Mouse (Mus musculus) megakaryocyte progenitor cell, adult 5-6 weeks (primary cell): ENCODE data around the gene Nlrp3. TPM values are rescaled to one million over a fixed set of nuclear protein-coding genes. Genes with fewer than 3 reads are reported as not detected.
A peak's percentile ranks its signal among the peaks of the same experiment; 100 is the strongest.

Experiments used
- ATAC-seq: replicated peaks from 2 replicates; pipeline ENCODE4 v1.8.0; 2016; ENCODE audit warnings: mild to moderate bottlenecking, moderate TSS enrichment, inconsistent platforms; ENCODE audit not compliant: poor library complexity
- total RNA-seq, 2 experiments: library from RNA; stranded (forward) in 1 of 2; stranded (reverse) in 1 of 2; fragments of 157-497, 149-512 nt in 1 of 2; fragments of 200-1000 nt in 1 of 2; gene quantifications; 2 replicates each; pipeline versions ENCODE4 v1.2.3 to v1.2.4; 2015 to 2017

The Nlrp3 gene
- total RNA-seq (2015) (3.0 and 6.9 TPM in 2 replicates), total RNA-seq (2017) (5.5 and 8.5 TPM in 2 replicates)

- peak; percentile 63 for ATAC-seq
Measured at GRCm38 (mm10) chr11:59541324-59541723, at the start of gene Nlrp3. Gene Nlrp3 (plus strand): TSS chr11:59541568.

GRCm38 (mm10) chr11:59496672-59497310 lies 44.6 kb upstream of the Nlrp3 start:
- no peak for ATAC-seq

GRCm38 (mm10) chr11:59497747-59498146 lies 43.6 kb upstream of the Nlrp3 start:
- no peak for ATAC-seq

GRCm38 (mm10) chr11:59501978-59502700 lies 39.2 kb upstream of the Nlrp3 start:
- no peak for ATAC-seq

- peak; percentile 77 for ATAC-seq
Measured at GRCm38 (mm10) chr11:59505351-59505838, 36.0 kb upstream of the Nlrp3 start.

GRCm38 (mm10) chr11:59505839-59506712 lies 35.3 kb upstream of the Nlrp3 start:
- peak; percentile 82 for ATAC-seq

GRCm38 (mm10) chr11:59506713-59507074 lies 34.7 kb upstream of the Nlrp3 start:
- ATAC-seq = no peak

GRCm38 (mm10) chr11:59511558-59511957 lies 29.8 kb upstream of the Nlrp3 start:
- no peak for ATAC-seq

GRCm38 (mm10) chr11:59512733-59513132 lies 28.6 kb upstream of the Nlrp3 start:
- no peak for ATAC-seq

GRCm38 (mm10) chr11:59513556-59513955 lies 27.8 kb upstream of the Nlrp3 start:
- peak; percentile 48 for ATAC-seq

GRCm38 (mm10) chr11:59514381-59514780 lies 27.0 kb upstream of the Nlrp3 start:
- no peak for ATAC-seq

- no peak for ATAC-seq
Measured at GRCm38 (mm10) chr11:59514789-59515188, 26.6 kb upstream of the Nlrp3 start.

GRCm38 (mm10) chr11:59517441-59517840 lies 23.9 kb upstream of the Nlrp3 start:
- ATAC-seq = no peak

- peak; percentile 83 for ATAC-seq
Measured at GRCm38 (mm10) chr11:59518226-59518625, 23.1 kb upstream of the Nlrp3 start.

- ATAC-seq = no peak
Measured at GRCm38 (mm10) chr11:59519741-59520495, 21.4 kb upstream of the Nlrp3 start.

GRCm38 (mm10) chr11:59524150-59524549 lies 17.2 kb upstream of the Nlrp3 start:
- no peak for ATAC-seq

GRCm38 (mm10) chr11:59525237-59525636 lies 16.1 kb upstream of the Nlrp3 start:
- peak; percentile 92 for ATAC-seq

- peak; percentile 75 for ATAC-seq
Measured at GRCm38 (mm10) chr11:59526472-59527080, 14.8 kb upstream of the Nlrp3 start, which contains the start of gene Zkscan17. Gene Zkscan17 (minus strand): TSS chr11:59526751.

- ATAC-seq = no peak
Measured at GRCm38 (mm10) chr11:59530221-59530620, 11.1 kb upstream of the Nlrp3 start.
